Mouse (Mus musculus) kidney, adult 9 months (tissue): ENCODE measurements around the gene Cers2.

Source experiments
- DNase-seq: peaks from one replicate; pipeline ENCODE4 v3.0.0; 2022

Gene Cers2

DNA sequence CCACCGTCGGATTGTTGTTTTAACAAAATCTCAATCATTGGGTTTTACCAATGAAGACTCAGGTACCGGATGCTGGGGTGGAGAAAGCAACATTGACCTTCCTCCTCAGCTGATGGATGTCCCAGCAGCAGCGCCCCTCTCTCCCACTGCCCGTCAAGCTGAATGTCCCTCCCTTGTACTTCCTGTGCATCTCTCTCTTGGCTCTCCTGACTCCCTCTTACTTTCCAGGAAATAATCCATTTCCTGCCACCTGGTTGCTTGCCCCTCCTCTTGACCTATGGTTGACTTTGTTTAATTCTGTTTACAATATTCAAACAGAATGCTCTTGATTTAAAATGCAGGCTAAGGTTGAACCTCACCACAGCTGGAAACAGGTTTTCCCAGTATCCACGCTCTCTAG, 24.4 kb upstream of the Cers2 start:
- DNase-seq: no peak

DNA sequence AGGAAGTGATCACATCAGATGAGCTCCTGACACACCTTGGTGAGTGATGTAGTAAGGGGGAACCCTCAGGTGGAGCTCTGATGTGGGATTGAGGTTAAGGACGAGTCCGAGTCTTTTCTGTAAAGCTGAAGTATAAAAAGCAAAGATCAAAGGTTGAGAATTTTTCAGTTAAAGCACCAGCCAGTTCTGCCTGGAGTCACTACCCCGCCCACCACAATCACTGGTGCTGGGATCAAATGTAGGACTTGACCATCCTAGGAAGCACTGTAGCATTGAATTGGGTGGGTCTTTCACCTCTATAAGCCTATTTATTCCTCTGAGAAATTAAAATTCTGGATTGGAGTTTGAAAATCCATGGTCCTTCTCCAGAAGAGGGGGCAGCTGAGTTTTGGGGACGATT, 23.6 kb upstream of the Cers2 start:
- DNase-seq: no peak

DNA sequence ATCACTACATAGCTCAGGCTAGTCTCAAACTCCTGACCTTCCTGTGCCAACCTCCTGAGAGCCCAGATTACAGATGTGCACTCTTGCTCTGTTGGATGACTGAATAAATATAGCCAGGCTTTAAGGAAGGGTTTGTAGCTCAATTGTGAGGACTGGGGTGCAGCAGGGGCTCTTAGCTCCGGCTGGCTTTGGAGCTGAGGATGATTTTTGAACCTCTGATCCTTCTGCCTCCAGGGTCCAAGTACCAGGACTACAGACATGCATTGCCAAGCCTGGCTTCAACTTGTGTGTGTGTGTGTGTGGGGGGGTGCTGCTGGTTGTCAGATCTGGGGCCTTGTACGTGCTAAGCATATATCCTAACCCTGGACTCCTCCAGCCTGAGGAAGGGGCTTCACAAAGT, 21.7 kb upstream of the Cers2 start:
- no peak for DNase-seq

DNA sequence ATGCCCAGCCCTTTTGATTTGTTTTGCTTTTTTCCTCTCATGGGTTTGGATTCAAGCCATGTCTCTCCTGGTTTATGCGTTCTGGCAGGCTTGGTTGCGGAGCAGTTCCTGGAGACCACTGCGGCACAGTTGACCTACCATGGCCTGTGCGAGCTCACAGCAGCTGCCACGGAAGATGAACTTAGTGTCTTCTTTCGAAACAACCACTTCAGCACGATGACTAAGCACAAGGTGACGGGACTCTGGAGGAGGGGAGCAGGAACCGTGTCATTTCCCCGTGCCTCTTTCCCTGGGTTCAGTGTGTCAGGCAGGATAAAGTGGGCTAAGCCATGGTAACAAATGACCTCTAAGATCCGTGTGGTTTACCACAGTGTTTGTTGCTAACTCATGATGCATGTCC, 21.1 kb upstream of the Cers2 start:
- peak; percentile 80 for DNase-seq

DNA sequence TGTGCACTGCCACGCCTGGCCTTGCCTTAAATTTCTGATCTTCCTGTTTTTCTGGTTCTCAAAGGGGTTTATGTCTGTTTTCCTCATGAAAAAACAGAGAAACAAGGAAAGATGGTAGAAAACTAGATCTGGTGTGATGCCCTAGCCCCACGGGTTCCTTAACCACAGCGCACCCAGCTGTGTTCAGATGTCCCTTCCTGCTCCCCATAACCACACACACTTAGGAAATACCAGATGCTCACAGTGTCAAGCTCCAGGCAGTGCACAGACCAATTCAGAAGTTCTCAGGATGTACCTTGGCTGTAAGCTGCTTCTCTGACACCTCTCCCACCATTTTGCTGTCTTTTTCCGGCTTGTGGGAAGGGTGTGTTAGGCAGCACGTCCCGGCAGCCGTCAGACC, 20.3 kb upstream of the Cers2 start:
- DNase-seq: no peak

DNA sequence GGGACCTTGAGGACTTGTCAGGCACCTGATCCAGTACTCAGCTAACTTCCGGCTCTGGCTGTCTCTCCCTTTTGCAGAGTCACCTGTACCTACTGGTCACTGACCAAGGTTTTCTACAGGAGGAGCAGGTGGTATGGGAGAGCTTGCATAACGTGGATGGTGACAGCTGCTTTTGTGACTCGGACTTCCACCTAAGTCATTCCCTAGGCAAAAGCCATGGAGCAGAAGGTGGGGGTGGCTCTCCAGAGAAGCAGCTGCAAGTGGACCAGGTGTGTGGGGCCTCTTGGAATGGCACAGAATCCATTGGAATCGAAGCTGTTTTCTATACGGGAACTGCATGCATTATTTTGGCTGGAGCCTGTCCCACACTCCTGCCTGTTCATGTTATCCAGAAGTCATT, 19.9 kb upstream of the Cers2 start:
- DNase-seq: no peak

DNA sequence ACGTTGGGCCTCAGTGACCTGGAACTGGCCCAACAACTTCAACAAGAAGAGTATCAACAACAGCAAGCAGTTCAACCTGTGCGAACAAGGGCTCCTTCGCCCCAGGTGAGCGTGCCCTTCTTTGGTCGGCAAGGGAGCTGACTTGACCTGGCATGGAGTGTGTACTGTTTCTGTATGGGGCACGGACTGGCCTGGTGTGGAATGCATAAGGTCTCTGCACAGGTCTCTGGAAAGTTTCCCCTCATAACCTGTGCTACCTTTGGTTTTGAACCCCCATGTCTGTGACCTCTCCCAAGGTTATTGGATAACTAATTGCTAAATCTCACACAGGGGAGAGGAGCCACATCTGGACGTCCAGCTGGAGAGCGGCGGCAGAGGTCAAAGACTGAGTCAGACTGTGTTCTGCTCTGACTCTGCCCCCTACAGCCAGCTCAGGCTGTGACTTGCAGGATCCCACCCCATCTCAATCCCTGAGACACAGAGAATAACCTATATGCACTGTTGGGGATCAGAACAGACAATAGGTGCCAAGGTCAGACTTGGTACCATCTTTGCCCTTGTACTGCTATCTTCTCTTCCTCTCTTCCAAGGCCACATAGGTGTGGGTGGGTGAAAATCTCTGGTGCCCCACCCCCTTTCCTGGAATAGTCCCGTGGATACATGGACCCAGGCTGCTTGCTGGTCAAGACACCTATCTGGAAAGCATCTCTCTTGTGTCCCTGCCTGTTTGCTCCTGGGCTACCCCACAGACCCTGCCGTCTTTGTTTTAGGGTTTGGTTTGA, 19.1 kb upstream of the Cers2 start:
- DNase-seq: peak; percentile 82

DNA sequence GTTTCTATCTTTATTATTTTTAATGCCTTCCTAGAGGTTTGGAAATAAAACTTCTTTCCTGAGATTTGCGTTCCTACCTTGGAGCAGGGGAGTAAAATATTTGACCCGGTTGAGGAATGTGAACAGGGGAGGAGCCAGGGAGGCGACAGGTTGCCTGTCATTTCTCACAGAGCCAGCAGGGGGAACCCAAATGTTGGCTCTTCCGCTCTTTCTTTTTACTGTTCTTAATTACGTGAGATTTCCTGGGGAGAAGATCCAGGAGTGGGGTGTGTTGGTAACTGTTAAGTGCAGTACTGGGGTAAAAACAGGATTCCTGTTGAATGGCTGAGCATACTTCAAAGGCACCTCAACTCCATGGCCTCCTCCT, 18.5 kb upstream of the Cers2 start:
- peak; percentile 80 for DNase-seq

DNA sequence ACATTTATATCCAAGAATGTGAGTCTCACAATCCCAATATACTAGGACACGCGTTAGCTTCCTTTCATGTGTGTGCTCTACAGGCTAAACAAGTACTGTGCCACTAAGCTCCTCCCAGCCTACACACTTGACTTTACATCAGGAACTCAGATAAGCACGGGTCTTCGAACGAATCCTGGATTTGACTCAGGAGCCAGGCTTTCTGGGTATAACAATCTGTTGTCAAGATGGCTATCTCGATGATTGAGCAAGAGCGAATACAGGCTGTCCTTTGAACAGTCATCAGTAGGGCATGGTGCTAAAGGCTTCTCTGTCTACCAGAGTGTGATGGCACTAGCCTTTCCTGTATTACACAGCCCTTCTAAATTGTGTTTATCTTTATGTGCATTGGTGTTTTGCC, 16.6 kb upstream of the Cers2 start:
- DNase-seq: no peak

DNA sequence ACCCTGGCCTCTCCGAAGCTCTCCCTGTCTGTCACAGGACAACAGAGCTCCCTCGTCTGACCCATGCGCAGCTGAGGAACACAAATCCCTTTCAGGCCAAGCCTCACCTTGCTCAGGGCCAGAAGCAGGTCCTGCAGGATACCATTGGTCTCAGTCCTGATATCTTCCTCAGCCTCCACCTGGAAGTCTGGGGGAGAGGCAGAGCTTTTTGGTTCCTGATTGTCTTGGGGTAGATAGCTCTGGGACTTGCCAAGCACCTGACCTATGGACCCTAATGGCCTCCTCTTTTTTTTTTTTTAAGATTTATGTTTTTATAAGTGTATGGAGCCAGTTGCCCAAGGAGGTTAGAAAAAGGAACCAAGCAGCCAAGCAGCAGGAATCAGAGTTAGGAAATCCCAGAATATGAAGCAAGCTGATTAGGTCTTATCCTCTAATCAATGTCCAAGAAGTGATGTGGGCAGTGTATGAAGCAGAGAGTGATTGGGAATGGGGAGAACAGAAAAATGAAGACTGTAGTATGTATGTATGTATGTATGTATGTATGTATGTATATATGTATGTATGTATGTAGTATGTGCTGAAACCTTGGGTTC, 13.3 kb upstream of the Cers2 start:
- no peak for DNase-seq

DNA sequence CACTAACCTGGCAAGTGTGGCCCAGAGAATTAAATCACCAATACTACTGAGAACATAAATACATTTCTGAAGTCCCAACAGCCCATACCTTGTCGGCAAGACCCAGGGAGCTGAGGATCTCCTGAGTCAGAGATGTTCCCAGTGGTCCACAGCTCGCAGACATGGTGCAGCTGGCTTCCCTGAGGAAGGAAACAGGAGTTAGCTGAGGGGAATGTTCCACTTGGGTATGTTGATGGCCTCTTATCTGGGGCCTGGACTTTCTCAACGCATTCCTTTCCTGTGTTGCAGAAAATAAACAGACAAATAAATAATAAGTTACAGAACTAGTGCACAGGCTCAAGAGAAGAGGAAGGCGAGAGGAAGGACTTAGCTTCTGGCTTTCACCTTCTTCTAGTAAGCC, 8.3 kb upstream of the Cers2 start:
- DNase-seq: no peak

DNA sequence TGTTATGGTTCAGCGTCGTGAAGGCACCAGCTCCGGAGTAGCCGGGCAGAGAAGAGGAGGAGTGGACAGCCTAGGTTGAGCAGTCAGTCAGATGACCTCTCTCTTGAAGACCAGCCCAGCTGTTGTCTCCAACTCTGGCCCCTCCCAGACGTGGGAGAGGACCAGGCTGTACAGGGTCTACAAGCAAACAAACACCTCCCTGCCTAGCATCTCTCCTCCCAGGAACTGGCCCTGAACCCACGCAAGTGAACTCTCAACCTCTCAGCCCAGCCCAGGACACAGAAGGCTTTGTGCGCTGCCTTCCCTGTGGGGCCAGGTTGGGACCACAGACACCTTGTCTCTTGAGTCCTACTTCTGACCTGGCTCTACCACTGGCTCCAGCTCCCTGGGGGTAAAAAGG, 7.5 kb upstream of the Cers2 start, which contains the start of gene Anxa9:
Gene Anxa9 (minus strand): TSS at position 77 of the 400 bp plus-strand sequence.
- DNase-seq: no peak

DNA sequence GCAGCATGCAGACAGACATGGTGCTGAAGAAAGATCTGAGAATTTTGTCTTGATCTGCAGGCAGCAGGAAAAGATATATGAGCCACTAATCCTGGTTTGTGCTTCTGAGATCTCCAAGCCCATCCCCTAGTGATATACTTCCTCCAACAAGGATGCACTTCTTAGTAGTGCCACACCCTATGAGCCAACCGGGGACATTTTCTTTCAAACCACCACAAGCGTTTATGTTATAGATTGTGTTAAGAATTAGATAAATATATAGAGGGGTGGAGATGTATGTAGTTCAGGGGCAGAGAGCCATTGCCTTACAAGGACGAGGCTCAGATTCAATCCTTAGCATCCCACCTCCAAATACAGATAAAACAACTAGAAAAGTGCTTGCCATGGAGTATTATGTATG, 4.1 kb upstream of the Cers2 start:
- no peak for DNase-seq

DNA sequence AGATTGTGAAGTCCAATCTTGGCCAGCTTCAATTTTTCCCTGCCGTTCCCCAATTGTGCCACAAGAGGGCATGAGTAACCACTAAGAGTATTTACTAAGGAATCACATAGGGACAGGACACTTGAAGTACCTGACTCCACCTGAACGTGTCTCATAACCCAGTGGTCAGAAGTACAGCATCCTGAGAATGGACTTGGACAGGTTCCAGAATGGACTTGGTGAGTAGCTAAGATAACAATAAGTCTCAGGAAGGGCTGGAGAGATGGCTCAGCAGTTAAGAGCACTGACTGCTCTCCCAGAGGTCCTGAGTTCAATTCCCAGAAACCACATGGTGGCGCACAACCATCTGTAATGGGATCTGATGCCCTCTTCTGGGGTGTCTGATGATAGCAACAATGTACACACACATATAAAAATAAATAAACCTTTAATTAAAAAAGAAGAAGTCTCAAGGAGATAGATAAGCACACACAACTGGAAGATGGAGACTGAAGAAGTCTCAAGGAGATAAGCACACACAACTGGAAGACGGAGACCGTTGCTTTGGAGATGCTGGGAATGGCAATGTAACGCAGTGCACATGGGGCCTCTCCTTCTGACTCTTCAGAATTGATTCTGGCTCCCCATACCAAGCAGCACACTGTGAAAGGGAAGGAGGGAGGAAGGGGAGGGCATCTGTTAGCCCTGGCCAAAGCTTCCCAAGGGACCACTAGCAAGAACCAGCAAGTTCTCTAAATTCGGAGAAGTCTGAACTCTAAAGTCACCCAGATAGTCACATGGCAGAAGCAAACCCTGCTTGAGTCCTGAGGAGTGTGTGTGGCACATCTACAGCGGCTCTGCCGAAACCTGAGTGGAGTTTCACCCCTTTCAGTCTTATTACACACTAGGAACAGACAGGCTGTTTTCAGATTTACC, 3.4 kb upstream of the Cers2 start:
- peak; percentile 92 for DNase-seq

DNA sequence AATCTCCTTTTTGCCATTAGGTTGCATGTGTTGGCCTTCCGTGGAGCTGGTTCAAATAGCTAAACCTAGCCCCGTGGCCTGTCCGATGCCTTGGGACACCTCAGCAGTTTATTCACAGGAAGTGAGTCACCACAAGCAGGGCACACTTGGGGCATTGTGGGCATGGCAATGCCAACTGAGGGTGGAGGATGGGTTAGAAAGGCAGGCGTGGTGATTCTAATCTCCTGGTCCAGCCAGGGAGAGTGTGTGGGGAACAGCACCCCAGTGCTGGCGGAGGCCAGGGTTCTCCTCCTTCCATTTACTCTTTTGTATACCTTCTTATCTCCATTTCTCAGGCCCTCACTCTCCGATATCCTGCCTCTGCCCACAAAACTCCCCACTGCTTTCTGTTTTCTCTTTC, 2.0 kb upstream of the Cers2 start:
- no peak for DNase-seq

DNA sequence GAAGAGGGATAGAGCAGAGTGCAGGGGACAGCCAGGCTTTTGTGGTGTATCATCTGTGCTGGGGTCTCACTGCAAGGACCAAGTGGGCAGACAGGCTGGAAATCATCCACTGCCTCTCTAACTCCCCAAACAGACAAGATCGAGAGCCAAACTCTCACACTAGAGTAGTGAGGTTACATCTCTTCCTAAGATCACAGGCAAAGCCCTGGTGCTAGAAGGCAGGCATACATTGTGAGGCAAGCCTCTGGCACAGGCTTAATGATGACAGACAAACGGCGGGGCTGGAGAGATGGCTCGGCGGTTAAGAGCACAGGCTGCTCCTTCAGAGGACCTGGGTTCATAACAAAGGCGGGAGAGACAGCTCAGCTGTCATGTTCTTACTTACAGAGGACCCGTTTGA, 1.1 kb upstream of the Cers2 start:
- DNase-seq: no peak

DNA sequence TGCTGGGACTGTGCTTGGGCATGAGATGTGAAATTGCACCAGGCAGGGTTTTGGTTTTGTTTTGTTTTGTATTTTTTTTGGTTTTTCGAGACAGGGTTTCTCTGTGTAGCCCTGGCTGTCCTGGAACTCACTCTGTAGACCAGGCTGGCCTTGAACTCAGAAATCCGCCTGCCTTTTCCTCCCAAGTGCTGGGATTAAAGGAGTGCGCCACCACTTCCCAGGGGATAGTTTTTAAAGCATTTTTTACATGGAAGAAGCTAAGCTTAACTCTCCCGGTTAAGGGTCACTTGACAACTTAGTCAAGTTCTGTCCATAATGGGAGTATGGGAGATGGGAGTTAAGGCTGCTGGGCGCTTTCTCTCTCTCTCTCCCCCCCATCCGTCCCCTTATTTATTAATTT, 516 bp upstream of the Cers2 start:
- DNase-seq: no peak

DNA sequence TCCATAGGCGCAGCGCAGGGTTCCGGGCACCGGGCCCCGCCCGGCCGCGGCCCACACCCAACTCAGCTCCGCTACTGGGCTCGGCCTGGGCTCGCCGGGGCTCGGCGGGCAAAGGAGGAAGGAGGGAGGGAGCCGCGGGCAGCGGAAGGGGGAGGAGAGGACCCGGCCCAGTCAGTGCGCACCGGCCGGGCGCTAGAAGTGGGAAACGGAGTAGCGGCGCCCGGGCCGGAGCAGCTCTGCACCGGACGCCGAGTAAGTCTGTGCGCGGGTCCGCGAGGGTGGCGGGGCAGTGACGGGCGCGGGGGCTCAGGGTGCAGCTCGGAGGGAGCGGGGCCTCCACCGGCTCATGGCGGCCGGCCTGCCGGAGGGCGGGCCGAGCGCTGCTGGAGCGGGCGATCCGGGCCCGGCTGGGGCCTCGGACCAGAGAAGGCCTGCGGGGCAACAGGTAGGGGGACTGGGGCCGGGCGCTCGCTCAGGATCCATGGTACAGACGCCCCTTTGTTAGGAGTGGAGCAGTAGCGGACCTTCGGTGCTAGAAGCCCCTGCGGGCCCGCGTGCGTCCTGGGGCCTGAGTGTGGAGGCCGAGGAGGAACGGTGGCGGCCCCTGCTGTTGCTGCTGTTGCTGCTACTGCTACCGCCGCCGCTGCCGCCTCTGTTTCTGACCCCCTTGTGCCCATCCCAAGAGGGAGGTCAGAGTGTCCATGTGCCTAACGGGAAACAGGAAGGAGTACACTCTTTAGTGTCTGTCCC, 678 bp downstream of the Cers2 start:
- DNase-seq: peak; percentile 91

DNA sequence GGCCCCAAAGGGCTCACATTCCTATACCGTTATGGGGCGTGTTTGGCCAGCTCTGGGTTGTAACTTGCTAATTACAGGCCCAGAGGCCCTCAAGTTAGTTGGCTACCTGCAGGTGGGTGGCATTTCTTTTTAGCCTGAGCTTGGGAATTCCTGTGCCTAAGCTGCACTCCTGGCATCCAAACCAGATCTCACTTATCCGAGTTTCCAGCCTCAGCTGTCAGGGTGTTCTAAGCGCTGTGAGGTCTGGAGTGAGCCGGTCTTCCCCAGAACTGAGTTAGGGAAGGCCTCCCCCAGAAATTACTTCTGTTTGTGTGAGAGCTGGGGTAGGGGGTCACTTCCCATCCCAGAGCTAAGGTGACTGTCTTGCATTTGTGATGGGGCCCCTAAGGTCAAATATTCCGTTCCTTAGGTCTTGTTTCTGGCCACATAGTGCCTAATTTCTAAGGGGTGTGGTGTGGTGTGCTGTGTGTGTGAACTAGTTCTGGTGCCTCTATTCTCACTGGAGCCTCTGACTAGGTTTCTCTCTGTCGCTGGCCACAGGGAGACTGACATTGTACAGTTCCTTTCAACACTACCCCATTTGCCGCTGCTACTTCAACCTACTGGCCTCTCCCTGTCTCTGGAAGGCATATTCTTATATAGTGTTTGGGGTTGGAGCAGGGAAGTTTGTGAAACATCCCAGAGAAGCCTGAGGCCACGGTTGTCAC, 1.4 kb downstream of the Cers2 start:
- DNase-seq: no peak

DNA sequence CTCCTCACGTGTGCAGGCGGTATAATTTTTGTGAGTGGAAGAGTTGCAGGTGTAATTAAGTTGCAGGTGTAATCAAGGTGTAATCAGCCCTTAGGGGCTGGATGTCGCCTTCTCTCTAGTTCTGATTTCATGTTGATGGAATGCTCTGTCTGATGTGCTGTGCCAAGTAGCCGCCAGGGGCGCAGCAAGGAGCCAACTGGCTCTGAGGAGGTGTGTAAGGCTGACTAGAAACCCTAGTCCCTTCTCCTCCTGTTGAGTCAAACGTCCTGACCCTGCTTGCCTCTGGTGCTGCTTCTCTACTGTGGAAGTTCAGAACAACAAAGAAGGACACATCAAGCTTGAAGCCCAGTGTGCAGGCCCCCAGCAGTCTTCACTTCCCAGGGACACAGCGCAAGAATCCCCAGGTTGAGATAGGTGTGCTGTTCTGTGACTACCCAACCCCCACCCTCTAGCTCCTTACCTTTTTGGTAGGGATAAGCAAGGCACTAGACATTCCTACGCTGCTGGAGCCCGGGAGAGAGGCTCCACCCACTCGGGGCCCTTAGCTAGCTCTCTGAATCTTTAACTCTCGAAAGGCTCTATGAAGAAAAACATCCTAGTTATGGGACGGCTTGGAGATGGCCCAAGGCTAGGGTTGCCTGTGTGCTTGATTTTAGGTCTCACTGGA, 3.0 kb downstream of the Cers2 start:
- peak; percentile 86 for DNase-seq

DNA sequence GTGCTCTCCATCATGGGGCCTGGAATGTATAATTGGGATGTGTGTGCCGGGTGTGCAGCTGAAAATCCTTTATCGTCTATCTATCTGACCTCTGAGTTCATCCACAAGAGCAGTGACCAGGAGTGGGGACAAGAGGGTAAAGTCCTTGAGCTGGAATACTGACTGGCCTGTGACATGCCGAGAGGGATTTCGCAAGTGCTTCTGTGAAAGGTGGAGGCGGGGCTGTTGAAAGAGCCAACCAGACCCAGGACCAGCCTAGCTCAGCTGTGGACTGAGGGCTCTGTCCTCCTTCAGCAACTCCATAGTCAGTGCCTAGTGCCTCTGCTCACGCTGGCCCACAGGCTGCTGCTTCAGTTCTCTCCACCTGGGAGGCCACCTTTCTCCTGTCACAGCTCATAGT, 4.0 kb downstream of the Cers2 start:
- peak; percentile 92 for DNase-seq

DNA sequence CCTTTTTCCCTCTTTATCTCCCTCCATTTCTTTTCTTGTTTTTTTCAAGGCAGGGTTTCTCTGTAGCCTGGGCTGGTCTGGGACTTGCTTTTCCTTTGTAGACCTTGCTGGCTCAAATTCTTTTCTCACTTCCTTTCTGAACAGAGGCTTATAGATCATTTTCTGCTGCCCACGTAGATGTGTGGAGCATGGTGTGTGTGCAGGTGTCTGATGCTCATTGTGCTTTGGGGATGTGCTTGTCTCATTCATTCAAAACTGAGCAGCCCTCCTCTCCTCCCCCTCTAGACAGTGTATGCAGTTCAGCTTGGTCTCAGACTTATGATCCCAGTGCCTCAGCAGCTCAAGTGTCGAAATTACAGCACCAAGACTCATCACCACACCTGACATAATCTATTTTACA, 4.5 kb downstream of the Cers2 start:
- DNase-seq: no peak
